Mouse (Mus musculus) left cerebral cortex, postnatal 4 days (tissue): Measurements from ENCODE around the gene Gm10295. TPM values are rescaled to one million over a fixed set of nuclear protein-coding genes. Genes with fewer than 3 reads are reported as not detected.

Source experiments
- DNase-seq: peaks from one replicate; pipeline ENCODE4 v3.0.0-alpha.2; 2022
- intact Hi-C: fragments of 180-260 bp; cut with DNase I; formaldehyde crosslinking; loops from one replicate; pipeline ENCODE4 v1.15.1; 2025
- total RNA-seq, 2 experiments: library from RNA; stranded (reverse); gene quantifications; 2 replicates each; pipeline ENCODE4 v1.2.3; 2021

The Gm10295 gene
- total RNA-seq, 2 experiments from 2014 or later = not detected

- no peak for DNase-seq
- intact Hi-C loops = no loop called here
Observed at GRCm38 (mm10) chr7:71368543-71369181, 17.4 kb upstream of the Gm10295 start.

- no peak for DNase-seq
- intact Hi-C loops = no loop called here
Observed at GRCm38 (mm10) chr7:71355596-71355995, 4.3 kb upstream of the Gm10295 start.

DNA sequence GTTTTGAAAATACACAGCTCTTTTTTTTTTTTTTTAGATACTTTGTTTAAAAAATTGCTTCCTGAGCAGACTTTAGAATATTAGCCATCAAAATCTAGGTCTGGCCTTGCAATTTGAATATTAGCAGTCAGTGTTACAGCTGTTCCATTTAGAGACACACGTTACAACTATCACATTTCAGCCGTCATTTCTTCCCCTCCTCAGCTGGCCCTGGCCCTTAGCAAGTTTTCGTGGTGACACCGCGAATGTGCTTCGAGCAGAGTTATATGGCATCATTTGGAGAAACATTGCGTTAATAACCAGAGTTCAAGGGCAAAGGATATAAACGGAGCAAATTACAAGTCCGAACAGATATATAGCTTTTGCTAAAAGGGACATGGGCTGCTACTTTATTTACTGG, 2.4 kb downstream of the Gm10295 start:
- no peak for DNase-seq
- intact Hi-C loops = no loop called here

DNA sequence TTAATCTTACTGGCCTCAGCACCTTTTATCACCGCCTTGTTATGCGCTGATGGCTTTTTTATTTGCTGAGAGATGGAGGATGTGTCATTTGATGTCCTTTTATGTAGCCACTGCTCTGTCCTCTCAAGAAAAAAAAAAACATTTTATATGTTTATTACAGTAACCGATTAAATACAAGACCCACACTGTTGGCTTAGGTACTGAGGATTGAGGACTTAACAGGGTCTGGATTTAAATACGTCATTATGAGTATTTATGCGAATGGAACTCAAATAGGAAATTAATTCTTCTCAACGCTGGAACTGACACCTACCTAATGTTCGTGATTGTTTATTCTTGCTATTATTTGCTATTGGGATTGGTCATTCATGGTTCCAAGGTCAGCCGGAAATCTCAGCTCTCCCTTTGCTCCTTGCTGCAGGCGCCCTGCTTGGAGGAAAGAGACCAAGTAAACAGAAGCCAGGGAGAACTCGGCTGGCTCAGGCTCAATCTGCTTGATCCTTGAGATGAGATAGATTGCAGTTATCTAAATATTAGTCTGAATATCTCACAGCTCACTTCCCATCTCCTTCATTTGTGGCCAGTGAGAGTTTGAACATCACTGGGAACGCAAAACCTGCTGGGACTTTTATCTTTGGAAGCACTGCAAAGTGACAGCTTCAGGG, 26.2 kb downstream of the Gm10295 start:
- intact Hi-C loops = no loop called here
- no peak for DNase-seq

- intact Hi-C loops = no loop called here
- DNase-seq = no peak
Observed at GRCm38 (mm10) chr7:71313148-71313765, 38.0 kb downstream of the Gm10295 start.

GRCm38 (mm10) chr7:71312375-71312774, 38.9 kb downstream of the Gm10295 start:
- DNase-seq = no peak
- intact Hi-C loops = no loop called here

DNA sequence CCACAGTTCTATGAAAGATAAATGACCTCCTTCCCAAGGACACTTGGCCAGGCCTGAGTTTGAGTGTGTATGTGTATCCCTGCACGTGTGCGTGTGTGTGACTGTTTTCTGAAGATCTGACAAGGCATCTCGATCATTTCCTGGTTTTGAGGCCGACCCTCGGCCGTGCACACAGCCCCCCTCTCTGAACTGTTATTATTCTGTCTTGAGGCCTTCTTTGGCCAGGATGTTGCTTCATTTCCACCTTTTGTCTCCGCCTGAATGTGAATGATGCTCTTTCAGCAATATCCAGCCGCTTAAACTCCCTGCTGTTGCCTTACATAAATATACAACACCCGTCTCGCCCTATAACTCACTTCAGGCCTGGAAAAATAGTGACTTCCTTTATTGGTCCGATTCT, 39.9 kb downstream of the Gm10295 start:
- DNase-seq = no peak
- intact Hi-C loops = no loop called here

DNA sequence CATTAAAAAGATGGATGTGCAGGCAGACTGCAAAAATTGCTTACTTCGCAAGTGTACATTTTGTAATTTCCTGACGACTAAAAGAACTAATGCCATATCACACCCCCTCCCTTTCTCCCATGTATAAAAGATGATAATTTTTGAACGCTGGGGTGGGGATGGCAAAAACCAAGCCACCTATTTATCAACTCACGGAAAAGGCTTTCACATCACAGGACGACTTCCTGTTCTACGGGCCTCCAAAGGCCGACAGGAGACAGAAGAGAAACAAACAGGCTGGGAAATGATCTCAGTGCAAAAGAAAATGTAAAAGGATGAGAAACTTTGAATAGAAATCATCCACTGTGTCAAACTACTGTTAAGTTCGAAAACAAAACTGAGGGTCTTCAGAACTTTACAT, 43.2 kb downstream of the Gm10295 start:
- DNase-seq = no peak
- intact Hi-C loops = no loop called here

GRCm38 (mm10) chr7:71302714-71303113, 48.6 kb downstream of the Gm10295 start:
- intact Hi-C loops = no loop called here
- DNase-seq = no peak
